Mouse (Mus musculus) thymus, adult 2 months (tissue): Measurements from ENCODE around the gene Clstn2. TPM values are rescaled to one million over a fixed set of nuclear protein-coding genes. Genes with fewer than 3 reads are reported as not detected.

ENCODE experiments used
- DNase-seq: peaks from one replicate; pipeline ENCODE4 v3.0.0; 2021
- H3K27ac ChIP-seq: fragments of 200-500 bp; 2 replicates; pipeline ENCODE4 v1.5.1; 2012; ENCODE audit warnings: low read length, control low read depth; ENCODE audit not compliant: control insufficient read depth, insufficient read depth
- H3K27me3 ChIP-seq: fragments of 200-500 bp; 2 replicates; pipeline ENCODE4 v1.6.1; 2012; ENCODE audit warnings: mild to moderate bottlenecking, low read length, moderate library complexity, mixed read lengths; ENCODE audit not compliant: control insufficient read depth, insufficient read depth
- H3K36me3 ChIP-seq: fragments of 200-500 bp; 2 replicates; pipeline ENCODE4 v1.6.1; 2012; ENCODE audit warnings: mild to moderate bottlenecking, low read length, moderate library complexity; ENCODE audit not compliant: control insufficient read depth, insufficient read depth
- H3K4me1 ChIP-seq: fragments of 200-500 bp; replicated peaks from 2 replicates; pipeline ENCODE4 v1.6.1; 2012; ENCODE audit warnings: low read length; ENCODE audit not compliant: control insufficient read depth, insufficient read depth
- H3K4me3 ChIP-seq: fragments of 200-500 bp; 2 replicates; pipeline ENCODE4 v1.5.1; 2012; ENCODE audit warnings: mild to moderate bottlenecking, low read length, control low read depth, moderate library complexity; ENCODE audit not compliant: control insufficient read depth, insufficient read depth
- CTCF ChIP-seq: fragments of 200-500 bp; IDR thresholded peaks from 2 replicates; pipeline ENCODE4 v1.5.1; 2012; ENCODE audit warnings: mild to moderate bottlenecking, control low read depth, low read length, moderate library complexity, borderline replicate concordance; ENCODE audit not compliant: control insufficient read depth, poor library complexity, insufficient read depth; ENCODE audit errors: extremely low read depth
- POLR2A ChIP-seq: fragments of 200-500 bp; IDR thresholded peaks from 2 replicates; pipeline ENCODE4 v1.6.1; 2012; ENCODE audit warnings: mild to moderate bottlenecking, low read length, control low read depth, moderate library complexity; ENCODE audit not compliant: control insufficient read depth, poor library complexity, insufficient read depth; ENCODE audit errors: extremely low read depth
- WGBS: fragments of 180-500 bp; shearing (Covaris S2); methylation state at CpG from one replicate; pipeline ENCODE4 v1.1.7; 2018; 5-methylcytosine and 5-hydroxymethylcytosine counted together
- polyA plus RNA-seq: library from polyadenylated mRNA; depleted of rRNA; stranded (reverse); fragments of >200 nt; gene quantifications from 2 replicates; pipeline ENCODE4 v1.2.3, GENCODE M21; 2012

Gene Clstn2
- polyA plus RNA-seq, 1 experiment: 0.27 TPM

DNA sequence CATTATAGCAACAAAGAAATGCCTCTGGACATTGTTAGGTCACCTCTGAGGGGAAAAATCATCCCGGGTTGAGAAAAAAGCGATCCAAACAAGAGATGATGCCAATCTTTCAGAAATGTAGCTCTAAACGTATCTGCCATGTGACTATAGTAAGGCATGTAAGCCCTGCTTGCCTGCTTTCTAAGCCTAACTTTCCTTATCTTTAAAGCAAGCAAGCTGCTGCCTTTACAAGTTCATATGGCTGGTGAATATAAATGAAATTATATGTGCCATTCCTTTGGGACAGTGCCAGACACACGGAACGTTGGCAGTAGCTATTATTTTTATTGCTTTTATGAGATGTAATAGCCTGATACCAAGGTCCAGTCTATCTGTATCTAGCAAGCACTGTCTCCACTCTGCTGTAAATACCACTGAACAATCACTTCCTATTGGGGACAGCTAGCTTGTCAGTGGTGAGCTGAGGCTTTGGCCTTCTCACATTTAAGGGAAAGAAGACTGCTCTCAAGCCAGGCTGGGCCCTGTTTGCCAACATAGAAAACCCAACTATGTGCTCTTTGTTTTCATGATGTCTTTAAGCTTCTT lies 252.9 kb downstream of the Clstn2 start:
- Histone ChIP-seq H3K36me3 (no peaks in the 10 kb centered on the region), H3K4me3 (no peak overlapping the region), H3K27me3 (no peaks in the 10 kb centered on the region), H3K27ac (no peak overlapping the region), H3K4me1 (no peaks in the 10 kb centered on the region)
- WGBS: 88% methylated on average over 5 of the region's 5 CpGs
- DNase-seq: no peak
- TF ChIP-seq POLR2A: no peak
- TF ChIP-seq CTCF: no peak

DNA sequence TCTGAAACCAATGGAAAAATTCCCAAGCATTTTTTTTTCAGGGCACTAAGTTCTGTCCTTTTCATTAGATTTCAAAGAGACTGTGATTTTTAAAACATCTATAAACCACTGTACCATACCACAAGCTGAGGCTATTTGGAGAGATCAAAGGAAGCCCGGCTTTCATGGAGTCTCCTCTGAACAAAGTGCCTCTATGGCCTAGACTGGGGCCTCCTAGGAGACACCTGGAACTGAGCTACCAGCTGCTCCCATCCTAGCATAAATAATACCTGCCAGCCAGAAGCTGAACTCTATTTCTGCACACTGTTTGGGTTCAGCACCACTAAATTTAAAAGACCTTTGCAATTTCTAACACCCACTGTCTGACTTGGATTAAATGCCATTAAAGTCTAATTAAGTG lies 257.2 kb downstream of the Clstn2 start:
- no peaks in the 10 kb centered on the region for H3K36me3 ChIP-seq
- no peak for DNase-seq
- 90% methylated on average over 1 of the region's 1 CpGs for WGBS
- no peak overlapping the region for H3K27ac ChIP-seq
- no peak overlapping the region for H3K4me3 ChIP-seq
- no peaks in the 10 kb centered on the region for H3K27me3 ChIP-seq
- no peaks in the 10 kb centered on the region for H3K4me1 ChIP-seq
- TF ChIP-seq CTCF (no peak), POLR2A (no peak)

DNA sequence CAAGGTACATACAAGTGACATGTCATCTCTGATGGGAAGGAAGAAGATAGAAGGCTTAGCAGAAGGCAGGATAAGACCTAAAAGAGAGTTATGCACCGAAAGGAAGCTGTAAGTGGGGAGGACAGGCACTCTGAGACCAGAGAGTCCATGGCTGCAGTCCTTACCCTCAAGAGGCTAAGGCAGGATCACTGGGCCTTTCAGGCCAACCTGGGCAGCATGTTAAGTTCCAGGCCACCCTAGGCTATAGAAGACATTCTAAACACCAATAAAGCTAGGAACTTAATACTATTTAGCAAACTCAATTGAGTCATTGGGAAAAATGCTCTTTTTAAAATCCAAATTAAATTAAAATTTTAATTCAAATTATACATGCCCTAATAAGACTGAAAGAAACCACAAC lies 258.0 kb downstream of the Clstn2 start:
- DNase-seq: no peak
- H3K4me1 ChIP-seq: no peaks in the 10 kb centered on the region
- no peak overlapping the region for H3K4me3 ChIP-seq
- no peaks in the 10 kb centered on the region for H3K27me3 ChIP-seq
- 62% methylated on average over 1 of the region's 1 CpGs for WGBS
- no peaks in the 10 kb centered on the region for H3K36me3 ChIP-seq
- TF ChIP-seq POLR2A (no peak), CTCF (no peak)
- H3K27ac ChIP-seq: no peak overlapping the region

DNA sequence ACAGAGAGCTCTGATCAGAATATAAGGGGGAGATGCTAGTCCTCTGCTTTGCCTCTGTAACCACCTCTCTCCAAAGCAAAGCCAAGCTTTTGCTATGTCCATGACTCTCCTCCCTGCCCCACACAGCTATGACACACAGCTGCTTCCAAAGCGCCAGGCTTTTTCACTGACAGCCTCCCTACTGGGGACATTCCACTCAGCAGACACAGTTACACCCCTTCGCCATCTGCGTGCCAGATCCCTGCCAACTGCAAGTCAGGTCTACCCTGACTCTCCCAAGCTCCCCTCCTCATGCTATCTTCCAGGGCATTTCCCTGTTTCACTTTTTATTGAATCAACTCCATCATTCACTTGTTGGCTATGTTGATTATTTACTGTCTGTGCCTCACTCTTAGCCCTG lies 259.1 kb downstream of the Clstn2 start:
- Histone ChIP-seq H3K27ac (no peak overlapping the region), H3K4me1 (no peaks in the 10 kb centered on the region), H3K36me3 (no peaks in the 10 kb centered on the region), H3K27me3 (no peaks in the 10 kb centered on the region), H3K4me3 (no peak overlapping the region)
- 92% methylated on average over 3 of the region's 3 CpGs for WGBS
- DNase-seq: no peak
- no peak for TF ChIP-seq POLR2A
- no peak for TF ChIP-seq CTCF

DNA sequence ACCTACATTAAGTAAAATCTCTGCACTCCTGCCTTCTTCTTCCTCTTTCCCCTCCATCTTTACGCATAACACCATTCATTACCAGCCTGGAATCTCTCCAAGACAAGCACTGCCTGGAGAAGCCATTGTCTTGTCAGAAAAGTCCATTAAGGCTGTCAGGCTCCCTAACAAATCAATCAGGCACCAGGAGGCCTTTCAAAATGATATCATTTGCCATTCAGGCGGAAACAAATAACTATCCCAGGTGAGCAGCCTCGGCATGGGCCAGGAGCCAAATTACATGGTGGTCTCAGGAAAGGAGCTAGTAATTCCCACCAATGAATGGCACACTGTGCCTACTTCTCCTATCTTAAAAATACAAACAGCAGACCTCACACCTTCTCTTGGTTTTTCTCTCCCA lies 260.6 kb downstream of the Clstn2 start:
- Histone ChIP-seq H3K4me3 (no peak overlapping the region), H3K36me3 (no peaks in the 10 kb centered on the region), H3K4me1 (no peaks in the 10 kb centered on the region), H3K27me3 (no peaks in the 10 kb centered on the region), H3K27ac (no peak overlapping the region)
- no peak for TF ChIP-seq CTCF
- no peak for TF ChIP-seq POLR2A
- WGBS: 78% methylated on average over 3 of the region's 3 CpGs
- DNase-seq: no peak

DNA sequence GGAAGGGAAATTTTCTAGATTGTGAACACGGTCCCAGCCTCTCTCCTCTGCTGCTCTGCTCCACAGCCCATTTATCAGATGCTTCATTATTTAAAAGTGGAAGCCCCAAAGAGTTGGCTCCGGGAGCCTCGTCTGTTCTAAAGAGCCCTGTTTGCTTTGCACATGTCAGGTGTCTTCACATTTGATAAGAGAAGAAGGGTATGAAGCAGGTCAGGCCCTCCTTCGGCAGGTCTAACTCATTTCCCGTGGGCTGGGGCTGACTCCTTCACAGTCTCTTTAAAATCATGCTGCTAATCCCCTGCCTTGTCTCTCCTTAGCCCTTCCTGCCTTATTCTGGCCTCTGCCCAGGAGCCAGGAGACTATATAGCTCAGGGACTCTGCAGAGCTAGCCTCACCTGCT lies 263.6 kb downstream of the Clstn2 start:
- Histone ChIP-seq H3K4me1 (no peaks in the 10 kb centered on the region), H3K27me3 (no peaks in the 10 kb centered on the region), H3K27ac (no peak overlapping the region), H3K4me3 (no peak overlapping the region), H3K36me3 (no peaks in the 10 kb centered on the region)
- WGBS: 80% methylated on average over 5 of the region's 5 CpGs
- no peak for TF ChIP-seq CTCF
- no peak for TF ChIP-seq POLR2A
- DNase-seq: no peak

DNA sequence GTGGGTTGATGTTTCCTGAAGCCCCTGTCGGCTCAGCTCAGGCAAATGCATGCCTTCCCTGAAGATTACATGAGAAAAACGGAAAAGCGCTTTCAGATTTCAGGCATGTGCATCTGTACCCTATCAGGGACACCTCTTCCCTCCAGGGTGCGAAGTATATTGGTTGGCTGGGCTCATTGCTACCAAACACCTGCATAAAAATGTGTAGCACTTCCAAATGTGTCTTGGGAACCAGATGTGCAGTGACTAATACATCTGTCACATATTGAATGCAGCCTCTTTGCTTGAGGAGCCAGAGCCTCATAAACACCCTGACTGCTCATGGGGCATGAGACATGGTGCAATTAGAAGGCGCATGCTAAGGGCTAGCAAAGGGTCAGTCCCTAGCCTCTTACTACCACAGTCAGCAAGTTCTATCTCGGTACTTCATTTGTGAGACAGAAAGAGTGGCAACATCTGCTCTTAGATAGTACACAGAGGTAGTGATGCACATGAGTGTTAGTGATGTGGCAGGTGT lies 267.7 kb downstream of the Clstn2 start:
- Histone ChIP-seq H3K27ac (no peak overlapping the region), H3K4me3 (no peak overlapping the region), H3K4me1 (no peaks in the 10 kb centered on the region), H3K27me3 (no peaks in the 10 kb centered on the region), H3K36me3 (no peaks in the 10 kb centered on the region)
- 91% methylated on average over 6 of the region's 6 CpGs for WGBS
- no peak for DNase-seq
- TF ChIP-seq CTCF (no peak), POLR2A (no peak)
